7 mouse cellular contexts compared by ENCODE assay signal in the genomic region with DNA sequence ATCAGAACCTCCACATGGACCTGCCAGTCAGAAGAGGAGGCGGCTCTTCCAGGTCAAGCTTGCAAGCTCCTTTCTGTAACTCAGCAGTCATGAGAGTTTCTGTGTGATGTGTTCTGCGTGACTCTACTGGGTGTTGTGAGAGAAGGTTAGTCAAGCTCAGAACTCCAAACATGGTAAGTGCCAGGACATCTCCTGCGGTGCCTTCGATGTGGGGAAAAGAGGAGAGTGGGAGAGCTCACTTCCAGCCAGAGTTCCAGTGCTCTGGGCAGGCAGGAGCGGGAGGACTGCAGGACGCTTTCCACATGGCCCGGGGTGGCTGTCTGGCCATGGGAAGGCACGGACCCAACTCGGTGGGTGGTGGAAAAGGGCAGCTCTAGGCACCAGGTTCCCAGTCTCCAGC. TPM values are rescaled to one million over a fixed set of nuclear protein-coding genes. Genes with fewer than 3 reads are reported as not detected.
DNase-seq lines count a peak whose midpoint lies in the region; ATAC-seq lines count a peak whose summit lies in the region.
"Not testable (repeated sequence)": the region's sequence is repeated elsewhere in the genome, so short reads cannot be mapped to it uniquely, and the experiment has no call there.

A gene (plus strand): TSS at position 58 of the 400 bp plus-strand sequence.

- peak within 1 kb of the TSS; percentile 42 for H3K4me3 ChIP-seq in hindbrain, embryonic 13.5 days
- H3K4me3 ChIP-seq in neural tube, embryonic 14.5 days (ENCODE audit: low read depth, low read length) = peak within 1 kb of the TSS; percentile 16; the same call in 1 of the 2 replicates

- DNase-seq in adrenal gland, postnatal 14 days = peak; percentile 31
- peak; percentile 1 for DNase-seq in embryo, embryonic 9.5 days (ENCODE audit: extremely low spot score)
- DNase-seq in gastrocnemius, postnatal 36 days = peak in 1 of 2 experiments; percentile 31
- peak in 1 of 2 experiments; percentile 13 for DNase-seq in layer of hippocampus, postnatal 10 days (ENCODE audit: low spot score in 2 of 2)
- DNase-seq in lung, adult 18-20 months = peak; percentile 11 to 33

- intact Hi-C loops in gastrocnemius, postnatal 36 days (cut with DNase I) = not testable (repeated sequence)

- not testable (repeated sequence) for H3K9me3 ChIP-seq in hindbrain, embryonic 13.5 days; neural tube, embryonic 14.5 days (ENCODE audit: control insufficient read depth, low read length)

- peak within 1 kb of the TSS; percentile 46; the same call in 1 of the 2 replicates for H3K9ac ChIP-seq in hindbrain, embryonic 13.5 days
- not testable (repeated sequence) for H3K9ac ChIP-seq in neural tube, embryonic 14.5 days (replicated peaks; ENCODE audit: low read depth, low read length)

- not testable (repeated sequence) for H3K27me3 ChIP-seq in hindbrain, embryonic 13.5 days; neural tube, embryonic 14.5 days (ENCODE audit: control insufficient read depth, insufficient read depth, low read length)

- H3K27ac ChIP-seq in hindbrain, embryonic 13.5 days; neural tube, embryonic 14.5 days (ENCODE audit: low read depth, low read length): not testable (repeated sequence)

- not testable (repeated sequence) for H3K4me1 ChIP-seq in hindbrain, embryonic 13.5 days (replicated peaks); neural tube, embryonic 14.5 days (ENCODE audit: control insufficient read depth, insufficient read depth, low read length)

- not testable (repeated sequence) for ATAC-seq in hindbrain, embryonic 13.5 days (ENCODE audit: low FRiP score); neural tube, embryonic 14.5 days (ENCODE audit: low read depth)

- H3K36me3 ChIP-seq in hindbrain, embryonic 13.5 days; neural tube, embryonic 14.5 days (ENCODE audit: control insufficient read depth, insufficient read depth, low read length): not testable (repeated sequence)

- peak within 1 kb of the TSS; percentile 53 for H3K4me2 ChIP-seq in hindbrain, embryonic 13.5 days
- H3K4me2 ChIP-seq in neural tube, embryonic 14.5 days (ENCODE audit: low read depth, low read length) = peak within 1 kb of the TSS; percentile 23; the same call in 1 of the 2 replicates

- 7% methylated on average over 8 of the region's 9 CpGs for WGBS in hindbrain, embryonic 13.5 days
- 12% methylated on average over 8 of the region's 9 CpGs for WGBS in neural tube, embryonic 14.5 days

RNA-seq across cellular contexts. Expression of the gene that starts here (rescaled TPM):
- 49.8 and 54.1 TPM in 2 replicates for total RNA-seq in adrenal gland, postnatal 14 days (2021)
- total RNA-seq in gastrocnemius, postnatal 36 days (2021) = 10 to 100 TPM; 29.9 to 35.6 TPM
- polyA plus RNA-seq in hindbrain, embryonic 13.5 days (2015; fragmentation: Nextera tagmentation; extraction: Ambion mirVana) = 6.3 and 6.5 TPM in 2 replicates
- total RNA-seq in layer of hippocampus, postnatal 10 days (2021) = 10 to 100 TPM; 28.7 to 30.8 TPM
- 6.2 and 7.5 TPM in 2 replicates for polyA plus RNA-seq in neural tube, embryonic 14.5 days (2014; fragmentation: Nextera tagmentation; extraction: Ambion mirVana)
